25 mouse cellular contexts compared by ENCODE assay signal in genomic region chr19:28500975-28501374, GRCm38 (mm10).
DNase-seq lines count a peak whose midpoint lies in the region; ATAC-seq and TF ChIP-seq lines count a peak whose summit lies in the region.
"Had no signal": no experiment of that assay in that cellular context is flagged by ENCODE, and none has a peak within 500 bp of the region (broad histone marks: within the 10 kb centered on the region; RNA-seq: fewer than 3 reads in every experiment).

No protein-coding gene starts in this region.

- H3K4me3 ChIP-seq in forebrain, postnatal 0 days (ENCODE audit: low read depth, low read length): no peak overlapping the region
- H3K4me3 ChIP-seq in forebrain, embryonic 10.5 days: no peak overlapping the region
- H3K4me3 ChIP-seq in kidney, embryonic 14.5 days (ENCODE audit: low read length): no peak overlapping the region
- no peak overlapping the region for H3K4me3 ChIP-seq in midbrain, embryonic 15.5 days
- no peak overlapping the region for H3K4me3 ChIP-seq in midbrain, embryonic 13.5 days (replicated peaks)
- H3K4me3 ChIP-seq in intestine, postnatal 0 days (ENCODE audit: low read depth, low read length): no peak overlapping the region
- H3K4me3 ChIP-seq in embryonic facial prominence, embryonic 10.5 days: no peak overlapping the region
- H3K4me3 ChIP-seq: heart, embryonic 13.5 days; hindbrain, embryonic 10.5 days; hindbrain, embryonic 15.5 days; neural tube, embryonic 13.5 days had no signal

- peak overlapping the region; percentile 19; the same call in 1 of the 2 replicates for H3K4me2 ChIP-seq in forebrain, postnatal 0 days (ENCODE audit: low read depth)
- H3K4me2 ChIP-seq in kidney, embryonic 14.5 days (replicated peaks; ENCODE audit: low read depth, low read length): no peak overlapping the region
- H3K4me2 ChIP-seq in midbrain, embryonic 15.5 days: peak overlapping the region; percentile 3
- no peak overlapping the region for H3K4me2 ChIP-seq in midbrain, embryonic 13.5 days (replicated peaks)
- H3K4me2 ChIP-seq in intestine, postnatal 0 days (replicated peaks; ENCODE audit: low read depth): no peak overlapping the region
- H3K4me2 ChIP-seq: heart, embryonic 13.5 days; hindbrain, embryonic 15.5 days; neural tube, embryonic 13.5 days had no signal

- no peak overlapping the region for H3K27ac ChIP-seq in forebrain, postnatal 0 days (ENCODE audit: low read depth, low read length)
- H3K27ac ChIP-seq in forebrain, embryonic 10.5 days: no peak overlapping the region
- no peak overlapping the region for H3K27ac ChIP-seq in kidney, embryonic 14.5 days (ENCODE audit: low read depth, low read length)
- no peak overlapping the region for H3K27ac ChIP-seq in midbrain, embryonic 15.5 days
- H3K27ac ChIP-seq in midbrain, embryonic 13.5 days: no peak overlapping the region
- H3K27ac ChIP-seq in intestine, postnatal 0 days (ENCODE audit: low read depth, low read length): no peak overlapping the region
- H3K27ac ChIP-seq in embryonic facial prominence, embryonic 10.5 days (replicated peaks): no peak overlapping the region
- H3K27ac ChIP-seq: heart, embryonic 13.5 days; hindbrain, embryonic 10.5 days; hindbrain, embryonic 15.5 days; liver, embryonic 14.5 days; neural tube, embryonic 13.5 days had no signal

- H3K9me3 ChIP-seq in forebrain, postnatal 0 days (ENCODE audit: low read length): no peaks in the 10 kb centered on the region
- no peaks in the 10 kb centered on the region for H3K9me3 ChIP-seq in forebrain, embryonic 10.5 days
- no peaks in the 10 kb centered on the region for H3K9me3 ChIP-seq in kidney, embryonic 14.5 days (ENCODE audit: control insufficient read depth, low read length)
- H3K9me3 ChIP-seq in midbrain, embryonic 15.5 days: no peaks in the 10 kb centered on the region
- H3K9me3 ChIP-seq in midbrain, embryonic 13.5 days: no peaks in the 10 kb centered on the region
- H3K9me3 ChIP-seq in intestine, postnatal 0 days (ENCODE audit: control insufficient read depth): no peaks in the 10 kb centered on the region
- no peaks in the 10 kb centered on the region for H3K9me3 ChIP-seq in embryonic facial prominence, embryonic 10.5 days
- H3K9me3 ChIP-seq: heart, embryonic 13.5 days; hindbrain, embryonic 10.5 days; hindbrain, embryonic 15.5 days; neural tube, embryonic 13.5 days had no signal

- H3K9ac ChIP-seq in forebrain, postnatal 0 days: no peak overlapping the region
- no peak overlapping the region for H3K9ac ChIP-seq in kidney, embryonic 14.5 days (ENCODE audit: low read depth, low read length)
- H3K9ac ChIP-seq in midbrain, embryonic 15.5 days: no peak overlapping the region
- no peak overlapping the region for H3K9ac ChIP-seq in midbrain, embryonic 13.5 days (replicated peaks)
- no peak overlapping the region for H3K9ac ChIP-seq in intestine, postnatal 0 days (ENCODE audit: low read depth, low read length)
- H3K9ac ChIP-seq: heart, embryonic 13.5 days; hindbrain, embryonic 15.5 days; liver, embryonic 14.5 days; neural tube, embryonic 13.5 days had no signal

- TF ChIP-seq CTCF in forebrain, postnatal 0 days (IDR thresholded peaks at IDR 0.05; ENCODE audit: low read depth): no peak
- TF ChIP-seq CTCF in intestine, postnatal 0 days (IDR thresholded peaks at IDR 0.05; ENCODE audit: low read depth): no peak

- 62% methylated on average over 9 of the region's 9 CpGs for WGBS in forebrain, postnatal 0 days
- 81% methylated on average over 9 of the region's 9 CpGs for WGBS in forebrain, embryonic 10.5 days
- WGBS in kidney, embryonic 14.5 days: 75% methylated on average over 9 of the region's 9 CpGs
- 45% methylated on average over 9 of the region's 9 CpGs for WGBS in midbrain, embryonic 15.5 days
- 50% methylated on average over 9 of the region's 9 CpGs for WGBS in midbrain, embryonic 13.5 days
- WGBS in intestine, postnatal 0 days: 84% methylated on average over 9 of the region's 9 CpGs
- WGBS in embryonic facial prominence, embryonic 10.5 days: 72% methylated on average over 9 of the region's 9 CpGs

- H3K27me3 ChIP-seq in forebrain, postnatal 0 days (ENCODE audit: insufficient read depth, low read length): no peaks in the 10 kb centered on the region
- no peaks in the 10 kb centered on the region for H3K27me3 ChIP-seq in forebrain, embryonic 10.5 days (ENCODE audit: poor library complexity, severe bottlenecking)
- no peaks in the 10 kb centered on the region for H3K27me3 ChIP-seq in kidney, embryonic 14.5 days (ENCODE audit: control insufficient read depth, insufficient read depth, low read length)
- H3K27me3 ChIP-seq in midbrain, embryonic 15.5 days (replicated peaks): no peaks in the 10 kb centered on the region
- H3K27me3 ChIP-seq in midbrain, embryonic 13.5 days: no peaks in the 10 kb centered on the region
- no peaks in the 10 kb centered on the region for H3K27me3 ChIP-seq in intestine, postnatal 0 days (replicated peaks; ENCODE audit: control insufficient read depth, insufficient read depth, low read length)
- H3K27me3 ChIP-seq in embryonic facial prominence, embryonic 10.5 days (replicated peaks; ENCODE audit: low read depth, poor library complexity, severe bottlenecking): no peaks in the 10 kb centered on the region
- H3K27me3 ChIP-seq: CH12.LX; heart, embryonic 13.5 days; hindbrain, embryonic 15.5 days; neural tube, embryonic 13.5 days had no signal

- H3K36me3 ChIP-seq in forebrain, postnatal 0 days (ENCODE audit: insufficient read depth): no peaks in the 10 kb centered on the region
- H3K36me3 ChIP-seq in forebrain, embryonic 10.5 days (replicated peaks): no peaks in the 10 kb centered on the region
- no peaks in the 10 kb centered on the region for H3K36me3 ChIP-seq in kidney, embryonic 14.5 days (ENCODE audit: control insufficient read depth, insufficient read depth, low read length)
- H3K36me3 ChIP-seq in midbrain, embryonic 15.5 days (replicated peaks): no peaks in the 10 kb centered on the region
- no peaks in the 10 kb centered on the region for H3K36me3 ChIP-seq in midbrain, embryonic 13.5 days
- no peaks in the 10 kb centered on the region for H3K36me3 ChIP-seq in intestine, postnatal 0 days (ENCODE audit: control insufficient read depth, insufficient read depth)
- H3K36me3 ChIP-seq in embryonic facial prominence, embryonic 10.5 days (replicated peaks): no peaks in the 10 kb centered on the region
- H3K36me3 ChIP-seq: heart, embryonic 13.5 days; hindbrain, embryonic 10.5 days; hindbrain, embryonic 15.5 days; neural tube, embryonic 13.5 days had no signal

- ATAC-seq in forebrain, postnatal 0 days: no peak
- ATAC-seq in kidney, embryonic 14.5 days (ENCODE audit: low FRiP score, low TSS enrichment): no peak
- peak; percentile 60; the same call in 1 of the 2 replicates for ATAC-seq in midbrain, embryonic 15.5 days (replicated peaks)
- no peak for ATAC-seq in midbrain, embryonic 13.5 days
- ATAC-seq in intestine, postnatal 0 days: no peak
- ATAC-seq: forebrain, embryonic 14.5 days; inflammation-experienced regulatory T-cells, adult 6 months had no signal

- no peaks in the 10 kb centered on the region for H3K4me1 ChIP-seq in forebrain, postnatal 0 days (ENCODE audit: insufficient read depth)
- H3K4me1 ChIP-seq in forebrain, embryonic 10.5 days: no peaks in the 10 kb centered on the region
- H3K4me1 ChIP-seq in kidney, embryonic 14.5 days (ENCODE audit: control insufficient read depth, insufficient read depth, low read length): no peaks in the 10 kb centered on the region
- H3K4me1 ChIP-seq in midbrain, embryonic 15.5 days: 0 out of 2 replicates have a peak, but pooled peaks cover 2% of the 10 kb centered on the region
- H3K4me1 ChIP-seq in midbrain, embryonic 13.5 days (replicated peaks): peaks cover 2% of the 10 kb centered on the region; the same call in 1 of the 2 replicates
- no peaks in the 10 kb centered on the region; the same call in 1 of the 2 replicates for H3K4me1 ChIP-seq in intestine, postnatal 0 days (replicated peaks; ENCODE audit: control insufficient read depth, insufficient read depth, low read length)
- no peaks in the 10 kb centered on the region for H3K4me1 ChIP-seq in embryonic facial prominence, embryonic 10.5 days
- H3K4me1 ChIP-seq: hindbrain, embryonic 15.5 days; neural tube, embryonic 13.5 days had no signal

- no peak for DNase-seq in forebrain, postnatal 0 days
- DNase-seq in forebrain, embryonic 10.5 days (ENCODE audit: extremely low spot score, low spot score): no peak
- peak; percentile 67 to 76 for DNase-seq in kidney, adult 8-10 months
- no peak for DNase-seq in embryonic facial prominence, embryonic 10.5 days (ENCODE audit: low spot score)
- DNase-seq: adrenal gland, adult 8-10 months; cerebellum, adult 8-10 months; cerebellum, postnatal 25 days; heart, postnatal 14 days; layer of hippocampus, adult 9-11 months; liver; lung, adult 2 months; thymus, adult 2 months; thymus, postnatal 36 days had no signal

Comparison
In these comparisons a context has a peak if more than half of its experiments do, and no peak if none do; other contexts are left out.
1. H3K4me2 ChIP-seq: peak in forebrain, postnatal 0 days (single experiment) and midbrain, embryonic 15.5 days (single experiment); none in kidney, embryonic 14.5 days (single experiment), midbrain, embryonic 13.5 days (single experiment) and intestine, postnatal 0 days (single experiment).
2. DNase-seq: peak in kidney, adult 8-10 months (2 of 2); none in forebrain, postnatal 0 days (single experiment), forebrain, embryonic 10.5 days (single experiment) and embryonic facial prominence, embryonic 10.5 days (single experiment).